Mouse (Mus musculus) embryonic facial prominence, embryonic 10.5 days (tissue): ENCODE results near the gene Bcar3. TPM values are rescaled to one million over a fixed set of nuclear protein-coding genes. Genes with fewer than 3 reads are reported as not detected.

Experiments used
- DNase-seq: peaks from one replicate; pipeline ENCODE4 v3.0.0-alpha.2; 2017; ENCODE audit warnings: low spot score
- H3K27ac ChIP-seq: fragments of 300-500 bp; sonication (generic); replicated peaks from 2 replicates; pipeline ENCODE4 v1.5.1; 2016; ENCODE audit warnings: mild to moderate bottlenecking
- H3K27me3 ChIP-seq: fragments of 300-500 bp; sonication (generic); replicated peaks from 2 replicates; pipeline ENCODE4 v1.6.1; 2016; ENCODE audit warnings: low read depth, mild to moderate bottlenecking; ENCODE audit not compliant: poor library complexity, severe bottlenecking
- H3K36me3 ChIP-seq: fragments of 300-500 bp; sonication (generic); replicated peaks from 2 replicates; pipeline ENCODE4 v1.6.1; 2016; ENCODE audit warnings: mild to moderate bottlenecking, moderate library complexity
- H3K4me1 ChIP-seq: fragments of 300-500 bp; sonication (generic); 2 replicates; pipeline ENCODE4 v1.6.1; 2016
- H3K4me3 ChIP-seq: fragments of 300-500 bp; sonication (generic); 2 replicates; pipeline ENCODE4 v1.5.1; 2016; ENCODE audit warnings: mild to moderate bottlenecking, moderate library complexity
- H3K9me3 ChIP-seq: fragments of 300-500 bp; sonication (generic); 2 replicates; pipeline ENCODE4 v1.6.1; 2016; ENCODE audit warnings: mild to moderate bottlenecking
- WGBS: fragments of 180-500 bp; shearing (Covaris S2); methylation state at CpG from one replicate; pipeline ENCODE4 v1.1.7; 2016; 5-methylcytosine and 5-hydroxymethylcytosine counted together
- polyA plus RNA-seq: library from polyadenylated mRNA; unstranded; fragments of >200 nt; fragmentation: Nextera tagmentation; extraction: Ambion mirVana; gene quantifications from 2 replicates; pipeline ENCODE4 v1.2.1, GENCODE M21; 2016

Bcar3 gene
- polyA plus RNA-seq, 1 experiment from 2014 or later: 10.1 TPM

DNA sequence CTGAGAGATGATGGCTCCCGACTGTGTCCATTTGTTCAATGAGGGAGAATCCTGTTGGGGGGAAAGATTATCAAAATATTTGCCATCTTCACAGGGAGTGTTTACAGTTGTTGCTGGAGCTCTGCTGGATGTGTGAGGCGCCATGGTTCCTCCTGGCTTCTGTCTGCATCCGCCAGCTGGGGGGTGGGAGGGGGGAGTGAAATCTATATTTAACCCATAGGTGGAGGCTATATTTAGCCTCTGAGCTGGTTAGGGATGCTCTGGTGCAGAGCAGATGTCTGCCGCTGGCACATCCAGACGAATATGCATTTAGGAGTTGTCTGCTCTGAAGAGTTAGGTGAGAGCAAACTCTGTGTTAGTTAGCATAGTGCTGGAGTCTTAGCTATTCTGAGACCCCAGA, 108.2 kb downstream of the Bcar3 start:
- Histone ChIP-seq H3K4me1 (peaks cover 16% of the 10 kb centered on the region), H3K27ac (no peak overlapping the region), H3K9me3 (no peaks in the 10 kb centered on the region), H3K4me3 (no peak overlapping the region), H3K36me3 (no peaks in the 10 kb centered on the region), H3K27me3 (no peaks in the 10 kb centered on the region)
- 69% methylated on average over 5 of the region's 5 CpGs for WGBS
- DNase-seq: no peak

DNA sequence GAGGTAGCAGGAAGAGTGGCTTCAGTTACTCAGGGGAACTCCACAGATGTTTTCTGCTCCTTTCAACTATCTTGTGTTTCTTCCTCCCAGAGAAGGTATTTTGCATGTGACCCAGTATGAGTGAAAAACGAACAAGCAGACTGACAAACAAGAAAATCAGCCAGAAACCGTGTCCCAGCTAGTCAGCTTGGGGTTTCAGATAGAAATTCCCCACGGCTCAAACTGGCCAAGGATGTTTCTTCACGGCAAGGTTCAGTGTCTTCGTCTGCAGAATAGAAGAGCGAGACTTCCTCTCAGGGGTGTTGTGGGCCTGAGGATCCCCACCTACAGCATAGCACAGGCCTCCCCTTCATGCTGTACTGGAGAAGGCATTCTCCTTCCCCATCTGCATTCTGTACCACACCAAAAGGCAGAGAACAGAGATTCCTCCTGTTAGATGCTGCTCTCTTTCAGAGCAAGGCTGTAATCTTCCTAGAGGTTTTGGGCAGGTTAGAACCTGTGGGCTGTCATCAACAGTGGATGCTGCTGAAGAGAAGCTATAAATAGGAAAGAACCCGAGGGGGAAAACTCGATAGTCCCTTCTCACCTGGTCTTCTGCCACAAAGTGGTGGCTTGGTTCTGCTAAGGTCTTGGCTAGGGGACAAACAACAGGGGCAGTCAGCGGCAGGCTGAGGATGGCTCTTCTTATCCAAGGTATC, 110.1 kb downstream of the Bcar3 start:
- DNase-seq: no peak
- Histone ChIP-seq H3K4me1 (peaks cover 19% of the 10 kb centered on the region), H3K4me3 (no peak overlapping the region), H3K9me3 (no peaks in the 10 kb centered on the region), H3K36me3 (no peaks in the 10 kb centered on the region), H3K27ac (no peak overlapping the region; the same call in 1 of the 2 replicates), H3K27me3 (no peaks in the 10 kb centered on the region)
- 84% methylated on average over 9 of the region's 9 CpGs for WGBS

DNA sequence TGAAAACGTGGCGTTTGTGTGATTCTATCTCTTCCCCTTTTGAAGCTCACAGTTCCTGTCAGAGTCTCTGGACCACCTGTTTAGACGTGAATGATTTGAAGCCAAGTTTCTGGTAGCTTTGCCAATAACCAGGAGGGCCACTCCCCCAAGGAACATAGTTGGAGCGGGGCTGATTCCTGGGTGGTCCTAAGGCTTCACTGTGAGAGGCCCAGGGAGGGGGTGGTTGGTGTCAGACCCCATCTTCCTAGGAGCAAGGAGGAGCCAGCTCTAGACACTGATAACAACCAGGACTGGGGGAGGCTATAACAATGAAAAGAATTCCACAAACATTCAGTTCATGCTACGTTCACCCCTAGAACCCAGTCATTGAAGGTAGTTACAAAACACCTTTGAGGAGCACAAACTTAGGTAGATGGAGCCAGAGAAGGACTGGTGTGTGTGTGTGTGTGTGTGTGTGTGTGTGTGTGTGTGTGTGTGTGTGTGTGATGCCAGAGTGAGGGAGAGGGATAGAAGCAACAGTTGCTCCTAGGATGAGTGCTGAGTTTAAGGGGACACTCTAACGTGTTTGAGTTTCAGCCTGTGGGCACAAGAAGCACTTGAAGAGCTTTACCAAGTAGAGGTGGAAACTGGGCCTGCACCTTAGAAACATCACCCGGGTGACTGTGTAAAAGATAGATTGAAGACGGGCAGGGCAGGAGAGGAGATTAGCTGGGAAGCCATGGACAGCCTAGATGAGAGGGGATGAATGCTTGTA, 111.4 kb downstream of the Bcar3 start:
- Histone ChIP-seq H3K36me3 (no peaks in the 10 kb centered on the region), H3K27me3 (no peaks in the 10 kb centered on the region), H3K4me1 (peaks cover 21% of the 10 kb centered on the region), H3K9me3 (no peaks in the 10 kb centered on the region), H3K27ac (no peak overlapping the region), H3K4me3 (no peak overlapping the region)
- WGBS: 75% methylated on average over 8 of the region's 8 CpGs
- DNase-seq: no peak

DNA sequence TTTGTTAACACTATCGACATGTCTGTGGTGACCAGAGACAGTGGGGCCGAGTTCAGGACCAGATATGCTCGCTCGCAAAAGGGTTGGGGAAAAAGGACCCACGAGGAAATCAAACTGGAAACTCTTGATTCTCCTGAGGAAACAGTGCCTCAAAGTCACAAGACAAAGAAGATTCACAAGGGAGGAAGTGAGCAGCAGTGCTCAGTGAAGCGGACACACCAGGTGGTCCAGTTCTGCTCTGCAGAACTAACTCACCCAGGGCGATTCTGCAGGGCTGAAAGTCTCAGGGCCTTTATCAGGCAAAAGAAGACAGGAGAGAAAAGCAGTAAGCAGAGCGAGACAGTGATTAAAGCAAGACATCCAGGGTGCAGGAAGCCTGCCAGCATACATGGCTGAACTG, 112.5 kb downstream of the Bcar3 start:
- Histone ChIP-seq H3K4me1 (peaks cover 21% of the 10 kb centered on the region), H3K27ac (no peak overlapping the region), H3K9me3 (no peaks in the 10 kb centered on the region), H3K27me3 (no peaks in the 10 kb centered on the region), H3K36me3 (no peaks in the 10 kb centered on the region), H3K4me3 (no peak overlapping the region)
- DNase-seq: no peak
- 59% methylated on average over 8 of the region's 8 CpGs for WGBS

DNA sequence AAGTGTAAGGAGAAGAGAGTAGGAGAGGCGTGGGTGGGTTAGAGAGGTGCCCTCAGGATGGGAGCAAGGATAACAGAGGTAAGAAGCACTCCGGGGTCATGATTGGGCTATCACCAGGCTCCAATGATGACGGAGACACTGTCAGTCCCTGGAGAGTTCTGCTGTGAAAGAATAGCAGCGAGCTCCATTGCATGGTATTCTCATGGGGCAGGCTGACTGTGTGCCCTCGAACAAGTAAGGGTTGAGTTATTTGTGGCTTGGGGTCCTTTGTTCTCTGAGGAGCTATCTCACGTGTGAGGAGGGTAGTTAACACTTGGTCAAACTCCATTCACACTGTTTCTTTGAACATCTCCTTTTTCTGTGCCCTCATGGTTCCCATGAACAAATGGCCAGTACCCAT, 113.8 kb downstream of the Bcar3 start:
- Histone ChIP-seq H3K36me3 (no peaks in the 10 kb centered on the region), H3K27ac (no peak overlapping the region), H3K9me3 (no peaks in the 10 kb centered on the region), H3K4me1 (peaks cover 12% of the 10 kb centered on the region), H3K27me3 (peaks cover 10% of the 10 kb centered on the region; the same call in 1 of the 2 replicates), H3K4me3 (no peak overlapping the region)
- 89% methylated on average over 6 of the region's 6 CpGs for WGBS
- no peak for DNase-seq

DNA sequence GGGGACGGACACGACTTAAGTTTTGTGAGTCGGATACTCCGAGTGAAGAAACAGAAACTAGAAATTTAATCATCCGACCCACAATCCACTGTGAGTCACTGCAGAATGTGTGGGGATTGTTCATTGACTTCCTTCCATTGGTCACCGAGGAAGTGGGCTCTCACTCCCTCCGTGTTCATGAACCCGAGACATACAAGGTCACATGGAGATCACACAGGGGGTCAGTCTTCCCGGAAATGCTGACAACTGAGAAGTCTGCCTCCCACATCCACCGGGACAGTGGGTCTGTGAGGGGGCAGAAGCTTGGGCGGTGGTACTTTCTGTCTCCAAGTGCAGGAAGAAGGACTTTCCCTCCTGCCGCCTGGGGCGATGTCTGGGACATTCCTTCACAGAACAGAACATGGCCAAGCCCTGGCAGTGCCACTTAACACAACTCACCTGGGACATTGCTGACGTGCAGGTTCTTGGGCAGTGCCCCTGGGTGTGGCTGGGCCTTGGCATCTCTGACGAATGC, 114.9 kb downstream of the Bcar3 start:
- H3K27me3 ChIP-seq: peaks cover 11% of the 10 kb centered on the region; the same call in 1 of the 2 replicates
- peaks cover 16% of the 10 kb centered on the region for H3K4me1 ChIP-seq
- no peak overlapping the region for H3K4me3 ChIP-seq
- WGBS: 75% methylated on average over 15 of the region's 15 CpGs
- H3K36me3 ChIP-seq: no peaks in the 10 kb centered on the region
- H3K27ac ChIP-seq: no peak overlapping the region; the same call in 1 of the 2 replicates
- H3K9me3 ChIP-seq: no peaks in the 10 kb centered on the region
- DNase-seq: no peak

DNA sequence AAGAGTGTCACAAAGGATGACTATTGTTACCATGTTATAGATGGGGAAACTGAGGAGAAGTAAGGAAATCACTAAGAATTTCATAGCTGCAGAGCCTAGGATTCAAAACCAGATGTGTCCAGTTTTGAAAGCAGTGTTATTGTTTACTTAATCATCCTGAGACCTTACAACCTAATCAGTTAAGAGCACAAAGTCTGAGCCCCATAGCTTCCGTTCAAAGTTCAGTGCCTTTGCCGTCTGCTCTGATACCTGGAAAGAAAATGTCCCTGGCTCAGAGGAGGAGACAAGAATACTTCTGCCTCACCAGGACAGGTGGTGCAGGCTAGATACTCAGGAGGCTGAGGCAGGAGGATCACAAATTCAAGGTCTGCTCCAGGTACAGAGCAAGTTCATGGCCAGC, 117.7 kb downstream of the Bcar3 start:
- H3K27me3 ChIP-seq: peaks cover 19% of the 10 kb centered on the region
- WGBS: 75% methylated on average over 2 of the region's 2 CpGs
- peaks cover 22% of the 10 kb centered on the region for H3K4me1 ChIP-seq
- no peak overlapping the region for H3K27ac ChIP-seq
- no peak for DNase-seq
- H3K36me3 ChIP-seq: no peaks in the 10 kb centered on the region
- no peak overlapping the region for H3K4me3 ChIP-seq
- H3K9me3 ChIP-seq: no peaks in the 10 kb centered on the region

DNA sequence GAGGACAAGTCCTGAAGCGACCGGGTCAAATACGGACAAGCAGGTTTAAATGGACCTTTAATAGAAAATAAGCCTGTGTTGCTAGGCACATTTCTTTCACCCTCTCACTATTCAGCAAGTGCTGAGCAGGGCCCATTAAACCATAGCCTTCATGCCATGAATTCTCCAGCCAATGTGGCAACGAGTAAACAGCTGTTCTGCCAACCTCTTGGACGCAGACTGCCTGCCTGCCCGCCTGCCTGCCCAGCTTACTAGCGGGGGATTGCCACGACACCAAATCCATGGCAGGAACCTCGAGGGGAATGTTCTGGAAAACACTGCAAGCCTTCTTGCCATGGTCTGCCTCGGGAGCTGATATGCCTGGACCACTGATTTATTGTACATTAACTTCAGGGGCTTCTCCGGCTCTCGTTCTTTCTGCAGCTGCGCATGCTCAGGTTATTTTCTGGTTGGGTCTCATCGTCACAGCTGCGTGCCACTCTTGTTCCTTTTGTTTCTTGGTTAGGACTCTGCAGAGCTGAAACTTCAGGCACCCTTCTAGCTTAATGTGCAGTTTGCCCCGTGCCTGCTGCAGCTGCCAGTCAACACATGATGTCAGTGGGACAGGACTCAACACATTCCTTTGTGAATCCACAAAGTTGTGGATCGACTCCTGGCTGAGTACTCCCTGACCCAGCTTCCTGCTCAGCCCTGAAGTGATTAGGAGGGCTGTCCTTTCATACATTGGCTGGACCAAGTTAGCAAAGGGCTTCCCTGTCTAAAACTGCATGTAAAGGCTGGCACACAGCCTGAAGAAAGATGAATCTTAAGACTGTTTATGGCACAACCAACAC, 120.0 kb downstream of the Bcar3 start:
- Histone ChIP-seq H3K4me3 (peak overlapping the region; percentile 32), H3K27me3 (peaks cover 36% of the 10 kb centered on the region), H3K9me3 (no peaks in the 10 kb centered on the region), H3K4me1 (peaks cover 27% of the 10 kb centered on the region), H3K36me3 (no peaks in the 10 kb centered on the region), H3K27ac (peak overlapping the region; percentile 44)
- DNase-seq: no peak
- 36% methylated on average over 17 of the region's 17 CpGs for WGBS

DNA sequence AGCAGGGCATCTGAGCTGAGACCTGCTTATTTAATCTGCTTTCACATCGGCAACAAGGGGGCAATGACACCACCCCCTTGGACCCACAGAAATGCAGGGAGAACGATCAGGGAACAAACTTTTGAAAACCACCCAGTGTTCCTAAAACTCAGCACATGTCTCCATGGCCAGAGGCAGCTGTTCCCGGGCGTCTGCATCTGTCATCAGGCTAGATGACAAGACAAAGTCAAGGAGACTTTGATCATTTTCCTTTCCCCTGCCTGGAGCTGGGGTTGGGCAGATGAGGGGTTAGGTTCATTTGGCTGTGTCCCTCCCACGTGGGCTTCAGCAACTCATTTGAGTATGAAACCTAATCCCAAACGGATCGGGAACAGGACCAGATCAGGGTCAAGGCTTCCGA, 120.9 kb downstream of the Bcar3 start:
- H3K27me3 ChIP-seq: peaks cover 42% of the 10 kb centered on the region
- WGBS: 62% methylated on average over 8 of the region's 8 CpGs
- H3K9me3 ChIP-seq: no peaks in the 10 kb centered on the region
- H3K4me1 ChIP-seq: peaks cover 33% of the 10 kb centered on the region
- H3K36me3 ChIP-seq: no peaks in the 10 kb centered on the region
- no peak for DNase-seq
- no peak overlapping the region for H3K4me3 ChIP-seq
- H3K27ac ChIP-seq: no peak overlapping the region

DNA sequence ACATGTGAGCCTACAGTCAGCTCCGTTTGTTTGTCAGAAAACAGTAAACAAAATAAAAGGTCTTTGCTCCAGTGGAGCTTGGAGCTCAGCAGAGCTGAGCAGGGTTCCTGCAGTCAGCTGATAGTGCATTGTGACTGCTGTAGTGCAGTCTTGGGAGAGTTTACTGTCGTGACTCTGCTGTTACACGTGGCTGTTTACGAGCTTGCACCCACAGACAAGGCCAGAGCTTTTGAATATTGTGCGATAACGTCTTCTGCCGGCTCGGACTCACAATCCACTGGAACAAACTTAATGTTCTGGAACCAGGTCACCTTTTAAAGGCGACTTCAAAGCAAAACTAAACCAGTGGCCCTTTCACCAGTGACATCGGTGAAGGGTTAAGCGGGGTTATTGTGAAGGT, 123.5 kb downstream of the Bcar3 start:
- no peak overlapping the region for H3K4me3 ChIP-seq
- no peak overlapping the region for H3K27ac ChIP-seq
- peaks cover 54% of the 10 kb centered on the region for H3K27me3 ChIP-seq
- no peak for DNase-seq
- no peaks in the 10 kb centered on the region for H3K9me3 ChIP-seq
- no peaks in the 10 kb centered on the region for H3K36me3 ChIP-seq
- peaks cover 58% of the 10 kb centered on the region for H3K4me1 ChIP-seq
- 52% methylated on average over 11 of the region's 11 CpGs for WGBS

DNA sequence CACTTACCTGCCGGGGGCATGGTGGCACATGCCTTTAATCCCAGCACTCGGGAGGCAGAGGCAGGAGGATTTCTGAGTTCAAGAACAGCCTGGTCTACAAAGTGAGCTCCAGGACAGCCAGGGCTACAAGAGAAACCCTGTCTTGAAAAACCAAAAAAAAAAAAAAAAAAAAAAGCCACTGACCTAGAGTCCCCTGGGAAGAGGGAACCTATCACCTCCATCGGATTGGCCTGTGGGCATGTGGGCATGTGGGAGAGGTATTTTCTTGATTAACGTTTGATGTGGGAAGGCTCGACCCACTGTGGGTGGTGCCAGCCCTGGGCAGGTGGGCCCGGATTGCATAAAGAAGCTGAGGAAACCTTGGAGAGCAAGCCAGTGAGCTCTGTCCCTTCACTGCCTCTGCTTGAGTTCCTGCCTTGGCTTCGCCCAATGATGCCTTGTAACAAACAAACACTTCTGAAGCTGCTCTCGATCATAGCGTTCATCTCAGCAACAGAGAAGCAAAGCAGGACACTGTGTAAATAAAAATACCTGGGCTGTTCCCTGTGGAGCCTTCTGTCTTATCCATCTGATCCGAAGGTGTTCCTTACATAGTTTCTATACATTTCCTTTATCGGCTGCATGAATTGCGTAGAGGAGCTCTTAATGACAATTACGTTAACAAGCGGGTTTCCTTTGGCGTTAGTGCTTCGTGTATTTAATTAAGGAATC, 124.8 kb downstream of the Bcar3 start:
- WGBS: 27% methylated on average over 16 of the region's 16 CpGs
- DNase-seq: no peak
- H3K27me3 ChIP-seq: peaks cover 51% of the 10 kb centered on the region

More for the DNA sequence above, 124.8 kb downstream of the Bcar3 start:
- H3K4me3 ChIP-seq: peak overlapping the region; percentile 80
- peaks cover 55% of the 10 kb centered on the region for H3K4me1 ChIP-seq
- H3K9me3 ChIP-seq: no peaks in the 10 kb centered on the region
- 0 out of 2 replicates have a peak, but pooled peaks cover 2% of the 10 kb centered on the region for H3K36me3 ChIP-seq
- no peak overlapping the region for H3K27ac ChIP-seq
